Mouse (Mus musculus): Measurements from ENCODE around the gene Lrig3. TPM values are rescaled to one million over a fixed set of nuclear protein-coding genes. Genes with fewer than 3 reads are reported as not detected.

Gene Lrig3
- polyA plus RNA-seq (2016; fragmentation: Nextera tagmentation; extraction: Ambion mirVana): 22.4 and 28.2 TPM in 2 replicates

GRCm38 (mm10) chr10:125965968-125966480 lies at the start of gene Lrig3:
Gene Lrig3 (plus strand): TSS chr10:125966168.
- Histone ChIP-seq H3K4me1 (peaks cover 44% of the 10 kb centered on the region), H3K36me3 (replicated peaks) (no peaks in the 10 kb centered on the region), H3K4me3 (peak within 1 kb of the TSS; percentile 96), H3K27me3 (replicated peaks; ENCODE audit: low read depth, poor library complexity, severe bottlenecking) (0 out of 2 replicates have a peak, but pooled peaks cover 6% of the 10 kb centered on the region), H3K9me3 (no peaks in the 10 kb centered on the region), H3K27ac (replicated peaks) (peak within 1 kb of the TSS; percentile 98)
- DNase-seq (ENCODE audit: low spot score): peak; percentile 91
- WGBS: under 1% methylated on average over 62 of the region's 62 CpGs

GRCm38 (mm10) chr10:125916781-125917180 lies 49.2 kb upstream of the Lrig3 start:
- no peaks in the 10 kb centered on the region for H3K36me3 ChIP-seq (replicated peaks)
- H3K4me3 ChIP-seq: no peak overlapping the region
- no peak for DNase-seq (ENCODE audit: low spot score)
- no peaks in the 10 kb centered on the region for H3K9me3 ChIP-seq
- peak overlapping the region; percentile 54 for H3K27ac ChIP-seq (replicated peaks)
- H3K27me3 ChIP-seq (replicated peaks; ENCODE audit: low read depth, poor library complexity, severe bottlenecking): no peaks in the 10 kb centered on the region
- H3K4me1 ChIP-seq: peaks cover 29% of the 10 kb centered on the region
- 45% methylated on average over 6 of the region's 6 CpGs for WGBS

- Histone ChIP-seq H3K36me3 (replicated peaks) (no peaks in the 10 kb centered on the region), H3K27me3 (replicated peaks; ENCODE audit: low read depth, poor library complexity, severe bottlenecking) (no peaks in the 10 kb centered on the region), H3K4me1 (peaks cover 36% of the 10 kb centered on the region), H3K27ac (replicated peaks) (peak overlapping the region; percentile 71), H3K9me3 (no peaks in the 10 kb centered on the region), H3K4me3 (peak overlapping the region; percentile 43)
- 8% methylated on average over 9 of the region's 9 CpGs for WGBS
- DNase-seq (ENCODE audit: low spot score): peak; percentile 55
These were observed 48.5 kb upstream of the Lrig3 start for GRCm38 (mm10) chr10:125917436-125917871.

GRCm38 (mm10) chr10:125918994-125919393 lies 47.0 kb upstream of the Lrig3 start:
- DNase-seq (ENCODE audit: low spot score): no peak
- Histone ChIP-seq H3K27me3 (replicated peaks; ENCODE audit: low read depth, poor library complexity, severe bottlenecking) (no peaks in the 10 kb centered on the region), H3K4me1 (peaks cover 40% of the 10 kb centered on the region), H3K36me3 (replicated peaks) (no peaks in the 10 kb centered on the region), H3K27ac (replicated peaks) (peak overlapping the region; percentile 44; the same call in 1 of the 2 replicates), H3K4me3 (no peak overlapping the region), H3K9me3 (no peaks in the 10 kb centered on the region)
- 73% methylated on average over 1 of the region's 1 CpGs for WGBS

GRCm38 (mm10) chr10:125921654-125922446 lies 44.1 kb upstream of the Lrig3 start:
- 20% methylated on average over 6 of the region's 6 CpGs for WGBS
- H3K27me3 ChIP-seq (replicated peaks; ENCODE audit: low read depth, poor library complexity, severe bottlenecking): no peaks in the 10 kb centered on the region
- no peak overlapping the region for H3K4me3 ChIP-seq
- peak; percentile 27 for DNase-seq (ENCODE audit: low spot score)
- peak overlapping the region; percentile 60 for H3K27ac ChIP-seq (replicated peaks)
- H3K36me3 ChIP-seq (replicated peaks): no peaks in the 10 kb centered on the region
- H3K4me1 ChIP-seq: peaks cover 34% of the 10 kb centered on the region
- 0 out of 2 replicates have a peak, but pooled peaks cover 5% of the 10 kb centered on the region for H3K9me3 ChIP-seq

GRCm38 (mm10) chr10:125929961-125930360 lies 36.0 kb upstream of the Lrig3 start:
- H3K4me1 ChIP-seq: peaks cover 10% of the 10 kb centered on the region
- H3K9me3 ChIP-seq: no peaks in the 10 kb centered on the region
- 86% methylated on average over 3 of the region's 3 CpGs for WGBS
- H3K4me3 ChIP-seq: no peak overlapping the region
- H3K36me3 ChIP-seq (replicated peaks): no peaks in the 10 kb centered on the region
- no peak for DNase-seq (ENCODE audit: low spot score)
- H3K27ac ChIP-seq (replicated peaks): no peak overlapping the region
- no peaks in the 10 kb centered on the region for H3K27me3 ChIP-seq (replicated peaks; ENCODE audit: low read depth, poor library complexity, severe bottlenecking)

GRCm38 (mm10) chr10:125933388-125933787 lies 32.6 kb upstream of the Lrig3 start:
- no peak for DNase-seq (ENCODE audit: low spot score)
- 75% methylated on average over 6 of the region's 6 CpGs for WGBS

GRCm38 (mm10) chr10:125934095-125934494 lies 31.9 kb upstream of the Lrig3 start:
- Histone ChIP-seq H3K27ac (replicated peaks) (no peak overlapping the region), H3K9me3 (no peaks in the 10 kb centered on the region), H3K4me1 (peaks cover 27% of the 10 kb centered on the region), H3K4me3 (no peak overlapping the region), H3K36me3 (replicated peaks) (no peaks in the 10 kb centered on the region), H3K27me3 (replicated peaks; ENCODE audit: low read depth, poor library complexity, severe bottlenecking) (no peaks in the 10 kb centered on the region)
- 68% methylated on average over 3 of the region's 3 CpGs for WGBS
- no peak for DNase-seq (ENCODE audit: low spot score)

More at GRCm38 (mm10) chr10:125933388-125933787, 32.6 kb upstream of the Lrig3 start:
- Histone ChIP-seq H3K36me3 (replicated peaks) (no peaks in the 10 kb centered on the region), H3K9me3 (no peaks in the 10 kb centered on the region), H3K4me3 (no peak overlapping the region), H3K27me3 (replicated peaks; ENCODE audit: low read depth, poor library complexity, severe bottlenecking) (no peaks in the 10 kb centered on the region), H3K4me1 (peaks cover 24% of the 10 kb centered on the region), H3K27ac (replicated peaks) (no peak overlapping the region)

- no peak overlapping the region for H3K4me3 ChIP-seq
- H3K4me1 ChIP-seq: peaks cover 28% of the 10 kb centered on the region
- WGBS: 66% methylated on average over 11 of the region's 11 CpGs
- H3K36me3 ChIP-seq (replicated peaks): no peaks in the 10 kb centered on the region
- H3K27me3 ChIP-seq (replicated peaks; ENCODE audit: low read depth, poor library complexity, severe bottlenecking): no peaks in the 10 kb centered on the region
- DNase-seq (ENCODE audit: low spot score): no peak
- no peaks in the 10 kb centered on the region for H3K9me3 ChIP-seq
- no peak overlapping the region for H3K27ac ChIP-seq (replicated peaks)
These were observed 28.2 kb upstream of the Lrig3 start for GRCm38 (mm10) chr10:125937517-125938497.

- H3K27me3 ChIP-seq (replicated peaks; ENCODE audit: low read depth, poor library complexity, severe bottlenecking): no peaks in the 10 kb centered on the region
- DNase-seq (ENCODE audit: low spot score): no peak
These were observed 27.2 kb upstream of the Lrig3 start for GRCm38 (mm10) chr10:125938528-125939402.

GRCm38 (mm10) chr10:125940316-125941059 lies 25.5 kb upstream of the Lrig3 start:
- Histone ChIP-seq H3K27ac (replicated peaks) (peak overlapping the region; percentile 3; the same call in 1 of the 2 replicates), H3K9me3 (no peaks in the 10 kb centered on the region), H3K36me3 (replicated peaks) (no peaks in the 10 kb centered on the region), H3K4me1 (peaks cover 52% of the 10 kb centered on the region), H3K4me3 (no peak overlapping the region), H3K27me3 (replicated peaks; ENCODE audit: low read depth, poor library complexity, severe bottlenecking) (no peaks in the 10 kb centered on the region)
- DNase-seq (ENCODE audit: low spot score): no peak
- 78% methylated on average over 11 of the region's 11 CpGs for WGBS

More at GRCm38 (mm10) chr10:125938528-125939402, 27.2 kb upstream of the Lrig3 start:
- no peak overlapping the region for H3K27ac ChIP-seq (replicated peaks)
- H3K36me3 ChIP-seq (replicated peaks): no peaks in the 10 kb centered on the region
- no peaks in the 10 kb centered on the region for H3K9me3 ChIP-seq
- H3K4me3 ChIP-seq: no peak overlapping the region
- H3K4me1 ChIP-seq: peaks cover 38% of the 10 kb centered on the region
- WGBS: 86% methylated on average over 12 of the region's 12 CpGs
